Mouse (Mus musculus) left cerebral cortex, adult 8-10 months (tissue): ENCODE results near the gene Tmem41b. TPM values are rescaled to one million over a fixed set of nuclear protein-coding genes. Genes with fewer than 3 reads are reported as not detected.
"Not testable (repeated sequence)": the region's sequence is repeated elsewhere in the genome, so short reads cannot be mapped to it uniquely, and the experiment has no call there.

Experiments
- DNase-seq, 2 experiments: peaks; one replicate each; pipeline ENCODE4 v3.0.0; 2022; ENCODE audit warnings: low spot score in 2 of 2
- total RNA-seq, 4 experiments: library from RNA; stranded (reverse); gene quantifications; 2 replicates each; pipeline ENCODE4 v1.2.4; 2022

Tmem41b gene
- total RNA-seq, result 10 to 100 TPM; 40.4 to 57.3 (median 48.1) TPM

- not testable (repeated sequence) for DNase-seq
These were observed at the start of gene Tmem41b for GRCm38 (mm10) chr7:109986775-109987174. Tmem41b (minus strand) TSS chr7:109986929.

GRCm38 (mm10) chr7:110030342-110030741, 43.6 kb upstream of the Tmem41b start:
- no peak for DNase-seq

GRCm38 (mm10) chr7:110028826-110029225, 42.1 kb upstream of the Tmem41b start:
- no peak for DNase-seq

- DNase-seq, result no peak
These were observed 39.9 kb upstream of the Tmem41b start for GRCm38 (mm10) chr7:110026594-110026993.

- no peak for DNase-seq
These were observed 36.8 kb upstream of the Tmem41b start for GRCm38 (mm10) chr7:110023553-110023952.

GRCm38 (mm10) chr7:110018631-110019482, 32.1 kb upstream of the Tmem41b start:
- peak; percentile 22 for DNase-seq

GRCm38 (mm10) chr7:110018117-110018630, 31.4 kb upstream of the Tmem41b start, which contains the start of gene Ipo7:
Ipo7 (plus strand) TSS chr7:110018274.
- DNase-seq, result peak; percentile 79 to 90

- DNase-seq, result no peak
These were observed 27.5 kb upstream of the Tmem41b start for GRCm38 (mm10) chr7:110014272-110014671.

GRCm38 (mm10) chr7:110011417-110011816, 24.7 kb upstream of the Tmem41b start:
- DNase-seq, result no peak

- DNase-seq, result no peak
These were observed 22.4 kb upstream of the Tmem41b start for GRCm38 (mm10) chr7:110009084-110009483.

GRCm38 (mm10) chr7:110008513-110008912, 21.8 kb upstream of the Tmem41b start:
- no peak for DNase-seq

- no peak for DNase-seq
These were observed 19.9 kb upstream of the Tmem41b start for GRCm38 (mm10) chr7:110006471-110007195.

GRCm38 (mm10) chr7:110005976-110006375, 19.2 kb upstream of the Tmem41b start:
- no peak for DNase-seq

GRCm38 (mm10) chr7:110002968-110003367, 16.2 kb upstream of the Tmem41b start:
- peak in 1 of 2 experiments; percentile 23 for DNase-seq

- no peak for DNase-seq
These were observed 15.4 kb upstream of the Tmem41b start for GRCm38 (mm10) chr7:110002092-110002491.

- DNase-seq, result no peak
These were observed 11.7 kb upstream of the Tmem41b start for GRCm38 (mm10) chr7:109998388-109998787.

GRCm38 (mm10) chr7:109993157-109993959, 6.6 kb upstream of the Tmem41b start:
- no peak for DNase-seq

- no peak for DNase-seq
These were observed 4.6 kb upstream of the Tmem41b start for GRCm38 (mm10) chr7:109991286-109991685.

- DNase-seq, result peak; percentile 98 to 99
These were observed 528 bp downstream of the Tmem41b start for GRCm38 (mm10) chr7:109986133-109986669.

- DNase-seq, result no peak
These were observed 1.0 kb downstream of the Tmem41b start for GRCm38 (mm10) chr7:109985661-109986132.

- not testable (repeated sequence) for DNase-seq
These were observed 2.1 kb downstream of the Tmem41b start for GRCm38 (mm10) chr7:109984608-109985007.
